Mouse (Mus musculus): Measurements from ENCODE around the gene Prss36. TPM values are rescaled to one million over a fixed set of nuclear protein-coding genes. Genes with fewer than 3 reads are reported as not detected.

The Prss36 gene
- polyA plus RNA-seq, 1 experiment from 2014 or later = 14.9 TPM

DNA sequence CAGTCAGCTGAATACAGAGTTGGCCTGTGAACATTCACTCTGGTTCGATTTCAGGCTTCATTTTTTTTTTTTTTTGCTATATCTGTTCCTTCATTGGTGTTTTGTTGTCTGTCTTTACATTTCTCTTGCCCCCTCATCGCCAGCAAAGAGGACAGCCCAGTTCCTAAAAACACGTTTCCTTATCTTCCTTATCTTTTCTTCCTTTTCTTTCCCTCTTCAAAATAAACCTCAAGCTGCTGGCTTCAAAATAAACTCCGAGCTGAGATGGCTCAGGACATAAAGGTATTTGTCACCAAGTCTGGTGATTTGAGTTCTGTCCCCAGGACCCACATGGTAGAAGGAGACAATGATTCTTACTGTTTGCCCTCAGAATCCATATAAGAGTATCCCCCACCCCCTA is 33.6 kb downstream of the Prss36 start:
- Histone ChIP-seq H3K4me2 (ENCODE audit: low read length) (peak overlapping the region; percentile 92), H3K4me1 (ENCODE audit: control insufficient read depth, insufficient read depth, low read depth, low read length) (peaks cover 8% of the 10 kb centered on the region), H3K27ac (ENCODE audit: low read depth, low read length) (no peak overlapping the region; the same call in 1 of the 2 replicates), H3K27me3 (replicated peaks; ENCODE audit: control insufficient read depth, insufficient read depth, low read length) (no peaks in the 10 kb centered on the region), H3K36me3 (ENCODE audit: control insufficient read depth, insufficient read depth, low read length) (peaks cover 20% of the 10 kb centered on the region), H3K4me3 (ENCODE audit: low read length) (peak overlapping the region; percentile 96), H3K9me3 (ENCODE audit: control insufficient read depth, low read length) (no peaks in the 10 kb centered on the region), H3K9ac (ENCODE audit: low read depth, low read length) (peak overlapping the region; percentile 87)
- no peak for ATAC-seq
- 21% methylated on average over 4 of the region's 4 CpGs for WGBS

GRCm38 (mm10) chr7:127912190-127912871 is 34.2 kb downstream of the Prss36 start, which contains the start of gene Kat8:
TSS of gene Kat8 (plus strand) at chr7:127912516.
- under 1% methylated on average over 39 of the region's 40 CpGs for WGBS
- Histone ChIP-seq H3K4me2 (ENCODE audit: low read length) (peak within 1 kb of the TSS; percentile 92), H3K9me3 (ENCODE audit: control insufficient read depth, low read length) (no peaks in the 10 kb centered on the region), H3K4me3 (ENCODE audit: low read length) (peak within 1 kb of the TSS; percentile 96), H3K4me1 (ENCODE audit: control insufficient read depth, insufficient read depth, low read depth, low read length) (peaks cover 8% of the 10 kb centered on the region), H3K9ac (ENCODE audit: low read depth, low read length) (peak within 1 kb of the TSS; percentile 87), H3K36me3 (ENCODE audit: control insufficient read depth, insufficient read depth, low read length) (peaks cover 26% of the 10 kb centered on the region), H3K27me3 (replicated peaks; ENCODE audit: control insufficient read depth, insufficient read depth, low read length) (no peaks in the 10 kb centered on the region), H3K27ac (ENCODE audit: low read depth, low read length) (peak within 1 kb of the TSS; percentile 86)
- peak; percentile 97 for ATAC-seq

- Histone ChIP-seq H3K27ac (ENCODE audit: low read depth, low read length) (no peak overlapping the region), H3K4me3 (ENCODE audit: low read length) (no peak overlapping the region), H3K4me1 (ENCODE audit: control insufficient read depth, insufficient read depth, low read depth, low read length) (peaks cover 17% of the 10 kb centered on the region), H3K4me2 (ENCODE audit: low read length) (no peak overlapping the region), H3K36me3 (ENCODE audit: control insufficient read depth, insufficient read depth, low read length) (peaks cover 24% of the 10 kb centered on the region), H3K9ac (ENCODE audit: low read depth, low read length) (no peak overlapping the region), H3K27me3 (replicated peaks; ENCODE audit: control insufficient read depth, insufficient read depth, low read length) (no peaks in the 10 kb centered on the region), H3K9me3 (ENCODE audit: control insufficient read depth, low read length) (no peaks in the 10 kb centered on the region)
- WGBS = 93% methylated on average over 4 of the region's 4 CpGs
- no peak for ATAC-seq
Measured at GRCm38 (mm10) chr7:127908656-127909055, 37.9 kb downstream of the Prss36 start.

DNA sequence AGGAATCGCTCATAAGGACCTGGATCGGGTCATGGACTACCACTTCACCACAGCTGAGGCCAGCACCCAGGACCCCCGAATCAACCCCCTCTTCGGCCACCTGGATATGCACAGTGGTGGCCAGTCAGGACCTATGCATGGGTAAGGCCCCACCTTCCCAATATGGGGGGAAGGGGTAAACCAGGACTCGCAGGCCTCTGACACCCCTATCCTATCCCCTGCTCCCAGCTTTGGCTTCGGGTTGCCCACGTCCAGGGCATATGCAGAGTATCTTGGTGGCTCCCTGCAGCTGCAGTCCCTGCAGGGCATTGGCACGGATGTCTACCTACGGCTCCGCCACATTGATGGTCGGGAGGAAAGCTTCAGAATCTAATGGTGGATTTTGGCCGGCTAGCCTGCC is 38.6 kb downstream of the Prss36 start:
- Histone ChIP-seq H3K4me1 (ENCODE audit: control insufficient read depth, insufficient read depth, low read depth, low read length) (peaks cover 14% of the 10 kb centered on the region), H3K36me3 (ENCODE audit: control insufficient read depth, insufficient read depth, low read length) (peaks cover 24% of the 10 kb centered on the region), H3K9me3 (ENCODE audit: control insufficient read depth, low read length) (no peaks in the 10 kb centered on the region), H3K4me2 (ENCODE audit: low read length) (no peak overlapping the region), H3K27ac (ENCODE audit: low read depth, low read length) (no peak overlapping the region), H3K9ac (ENCODE audit: low read depth, low read length) (no peak overlapping the region), H3K27me3 (replicated peaks; ENCODE audit: control insufficient read depth, insufficient read depth, low read length) (no peaks in the 10 kb centered on the region), H3K4me3 (ENCODE audit: low read length) (no peak overlapping the region)
- 94% methylated on average over 12 of the region's 12 CpGs for WGBS
- ATAC-seq = no peak

GRCm38 (mm10) chr7:127903971-127904796 is 42.3 kb downstream of the Prss36 start, which contains the start of gene Bckdk:
TSS of gene Bckdk (plus strand) at chr7:127904082.
- Histone ChIP-seq H3K4me1 (ENCODE audit: control insufficient read depth, insufficient read depth, low read depth, low read length) (peaks cover 9% of the 10 kb centered on the region), H3K27ac (ENCODE audit: low read depth, low read length) (peak within 1 kb of the TSS; percentile 88), H3K36me3 (ENCODE audit: control insufficient read depth, insufficient read depth, low read length) (peaks cover 22% of the 10 kb centered on the region), H3K4me2 (ENCODE audit: low read length) (peak within 1 kb of the TSS; percentile 59), H3K27me3 (replicated peaks; ENCODE audit: control insufficient read depth, insufficient read depth, low read length) (no peaks in the 10 kb centered on the region), H3K9me3 (ENCODE audit: control insufficient read depth, low read length) (no peaks in the 10 kb centered on the region), H3K4me3 (ENCODE audit: low read length) (peak within 1 kb of the TSS; percentile 69), H3K9ac (ENCODE audit: low read depth, low read length) (peak within 1 kb of the TSS; percentile 83)
- peak; percentile 95 for ATAC-seq
- 9% methylated on average over 31 of the region's 38 CpGs for WGBS

GRCm38 (mm10) chr7:127901772-127902171 is 44.8 kb downstream of the Prss36 start:
- 78% methylated on average over 2 of the region's 2 CpGs for WGBS
- H3K9ac ChIP-seq (ENCODE audit: low read depth, low read length) = no peak overlapping the region
- no peaks in the 10 kb centered on the region for H3K27me3 ChIP-seq (replicated peaks; ENCODE audit: control insufficient read depth, insufficient read depth, low read length)
- peaks cover 9% of the 10 kb centered on the region for H3K4me1 ChIP-seq (ENCODE audit: control insufficient read depth, insufficient read depth, low read depth, low read length)
- no peak overlapping the region for H3K27ac ChIP-seq (ENCODE audit: low read depth, low read length)
- H3K4me2 ChIP-seq (ENCODE audit: low read length) = no peak overlapping the region
- no peaks in the 10 kb centered on the region for H3K9me3 ChIP-seq (ENCODE audit: control insufficient read depth, low read length)
- ATAC-seq = no peak
- no peak overlapping the region for H3K4me3 ChIP-seq (ENCODE audit: low read length)
- H3K36me3 ChIP-seq (ENCODE audit: control insufficient read depth, insufficient read depth, low read length) = no peaks in the 10 kb centered on the region

- H3K4me3 ChIP-seq (ENCODE audit: low read length) = no peak overlapping the region
- H3K27ac ChIP-seq (ENCODE audit: low read depth, low read length) = no peak overlapping the region
- ATAC-seq = no peak
- no peaks in the 10 kb centered on the region for H3K36me3 ChIP-seq (ENCODE audit: control insufficient read depth, insufficient read depth, low read length)
- no peak overlapping the region for H3K4me2 ChIP-seq (ENCODE audit: low read length)
- no peaks in the 10 kb centered on the region for H3K27me3 ChIP-seq (replicated peaks; ENCODE audit: control insufficient read depth, insufficient read depth, low read length)
- WGBS = 52% methylated on average over 7 of the region's 7 CpGs
- H3K9ac ChIP-seq (ENCODE audit: low read depth, low read length) = no peak overlapping the region
- H3K4me1 ChIP-seq (ENCODE audit: control insufficient read depth, insufficient read depth, low read depth, low read length) = peaks cover 6% of the 10 kb centered on the region
- H3K9me3 ChIP-seq (ENCODE audit: control insufficient read depth, low read length) = no peaks in the 10 kb centered on the region
Measured at GRCm38 (mm10) chr7:127899997-127900396, 46.5 kb downstream of the Prss36 start.

- WGBS = 38% methylated on average over 10 of the region's 10 CpGs
- H3K27ac ChIP-seq (ENCODE audit: low read depth, low read length) = no peak overlapping the region
- ATAC-seq = no peak
- no peak overlapping the region for H3K9ac ChIP-seq (ENCODE audit: low read depth, low read length)
- H3K4me2 ChIP-seq (ENCODE audit: low read length) = no peak overlapping the region
- no peak overlapping the region for H3K4me3 ChIP-seq (ENCODE audit: low read length)
- H3K4me1 ChIP-seq (ENCODE audit: control insufficient read depth, insufficient read depth, low read depth, low read length) = peaks cover 7% of the 10 kb centered on the region
- H3K27me3 ChIP-seq (replicated peaks; ENCODE audit: control insufficient read depth, insufficient read depth, low read length) = no peaks in the 10 kb centered on the region
- no peaks in the 10 kb centered on the region for H3K36me3 ChIP-seq (ENCODE audit: control insufficient read depth, insufficient read depth, low read length)
- H3K9me3 ChIP-seq (ENCODE audit: control insufficient read depth, low read length) = no peaks in the 10 kb centered on the region
Measured at GRCm38 (mm10) chr7:127898179-127898956, 48.2 kb downstream of the Prss36 start.
